Mouse (Mus musculus) CH12.LX (cell line): ENCODE measurements around the gene Olfr263. TPM values are rescaled to one million over a fixed set of nuclear protein-coding genes. Genes with fewer than 3 reads are reported as not detected.

ENCODE experiments used
- DNase-seq: peaks from one replicate; pipeline ENCODE4 v3.0.0-alpha.2; 2013; ENCODE audit errors: extremely low read depth
- H3K27ac ChIP-seq: 2 replicates; pipeline ENCODE4 v1.5.1; 2012; ENCODE audit warnings: low read depth, mild to moderate bottlenecking, control low read depth, moderate library complexity; ENCODE audit not compliant: insufficient read depth
- H3K27me3 ChIP-seq: replicated peaks from 2 replicates; pipeline ENCODE3; 2012; ENCODE audit warnings: inconsistent platforms
- H3K36me3 ChIP-seq, 2 experiments: replicated peaks in 1 of 2; 2 replicates each; pipeline versions ENCODE3 to v1.6.1; 2012; ENCODE audit warnings: inconsistent platforms in 1 of 2, low read length in 1 of 2, mild to moderate bottlenecking in 1 of 2, mixed read lengths in 1 of 2, moderate library complexity in 1 of 2; ENCODE audit not compliant: control insufficient read depth in 1 of 2, insufficient read depth in 1 of 2
- H3K4me1 ChIP-seq, 2 experiments: 2 replicates each; pipeline ENCODE4 v1.6.1; 2012; ENCODE audit warnings: inconsistent platforms in 1 of 2, moderate library complexity in 1 of 2; ENCODE audit not compliant: insufficient read depth in 2 of 2, control insufficient read depth in 1 of 2
- H3K4me2 ChIP-seq: 2 replicates; pipeline ENCODE4 v1.6.1; 2012; ENCODE audit warnings: low read depth, mild to moderate bottlenecking, control low read depth; ENCODE audit not compliant: poor library complexity, insufficient read depth, severe bottlenecking
- H3K4me3 ChIP-seq, 3 experiments: fragments of 150-350 bp in 1 of 3; sonication (generic) in 1 of 3; replicated peaks in 1 of 3; 2 replicates each; pipeline versions ENCODE3 to v1.5.1; 2011 to 2012; ENCODE audit warnings: low read depth in 2 of 3, low read length in 2 of 3, mild to moderate bottlenecking in 2 of 3, moderate library complexity in 2 of 3, control low read depth in 1 of 3, improper control_type of control experiment in 1 of 3, inconsistent platforms in 1 of 3, mixed read lengths in 1 of 3; ENCODE audit not compliant: poor library complexity in 1 of 3
- H3K79me2 ChIP-seq: replicated peaks from 2 replicates; pipeline ENCODE4 v1.6.1; 2012; ENCODE audit warnings: mild to moderate bottlenecking, moderate library complexity; ENCODE audit not compliant: control insufficient read depth, poor library complexity, insufficient read depth, severe bottlenecking; ENCODE audit errors: extremely low read depth
- H3K9ac ChIP-seq: 2 replicates; pipeline ENCODE4 v1.6.1; 2012; ENCODE audit warnings: low read depth, mild to moderate bottlenecking, control low read depth, moderate library complexity; ENCODE audit not compliant: insufficient read depth
- H3K9me3 ChIP-seq: replicated peaks from 2 replicates; pipeline ENCODE3; 2012; ENCODE audit warnings: low read length, inconsistent platforms, mixed read lengths
- BHLHE40 ChIP-seq: IDR thresholded peaks from 2 replicates; pipeline ENCODE4 v1.6.1; 2011; ENCODE audit warnings: mild to moderate bottlenecking, low read depth, low read length, improper control_type of control experiment
- CHD2 ChIP-seq: IDR thresholded peaks from 2 replicates; pipeline ENCODE4 v1.6.1; 2011; ENCODE audit warnings: low read length, improper control_type of control experiment
- CTCF ChIP-seq, 2 experiments: IDR thresholded peaks in 1 of 2; conservative IDR thresholded peaks in 1 of 2; 2 replicates each; pipeline ENCODE4 v1.5.1; 2011 to 2012; ENCODE audit warnings: low read depth in 2 of 2, low read length in 2 of 2, improper control_type of control experiment in 1 of 2, inconsistent platforms in 1 of 2, mild to moderate bottlenecking in 1 of 2, moderate library complexity in 1 of 2
- E2F4 ChIP-seq: IDR thresholded peaks from 2 replicates; pipeline ENCODE4 v1.6.1; 2011; ENCODE audit warnings: low read depth, low read length, improper control_type of control experiment; ENCODE audit not compliant: insufficient replicate concordance
- EP300 ChIP-seq: IDR thresholded peaks from 2 replicates; pipeline ENCODE4 v1.6.1; 2011; ENCODE audit warnings: low read length, improper control_type of control experiment
- HCFC1 ChIP-seq: IDR thresholded peaks from 2 replicates; pipeline ENCODE4 v1.6.1; 2012; ENCODE audit warnings: low read depth, mild to moderate bottlenecking, inconsistent platforms, low read length, improper control_type of control experiment
- IRF4 ChIP-seq: IDR thresholded peaks from 2 replicates; pipeline ENCODE4 v1.6.1; 2014; ENCODE audit warnings: low read depth, mild to moderate bottlenecking, inconsistent platforms, low read length, improper control_type of control experiment
- JUN ChIP-seq: IDR thresholded peaks from 2 replicates; pipeline ENCODE4 v1.6.1; 2011; ENCODE audit warnings: low read depth, mild to moderate bottlenecking, low read length, improper control_type of control experiment, moderate library complexity; ENCODE audit not compliant: insufficient read depth
- JUND ChIP-seq: conservative IDR thresholded peaks from 2 replicates; pipeline ENCODE4 v1.6.1; 2011; ENCODE audit warnings: low read depth, low read length, improper control_type of control experiment
- MAX ChIP-seq: IDR thresholded peaks from 2 replicates; pipeline ENCODE4 v1.6.1; 2011; ENCODE audit warnings: low read length, improper control_type of control experiment
- MAZ ChIP-seq: IDR thresholded peaks from 2 replicates; pipeline ENCODE4 v1.6.1; 2012; ENCODE audit warnings: low read depth, mild to moderate bottlenecking, inconsistent platforms, low read length, improper control_type of control experiment, moderate library complexity
- MXI1 ChIP-seq: IDR thresholded peaks from 2 replicates; pipeline ENCODE4 v1.6.1; 2011; ENCODE audit warnings: mild to moderate bottlenecking, low read depth, low read length, improper control_type of control experiment
- MYC ChIP-seq: IDR thresholded peaks from 2 replicates; pipeline ENCODE4 v1.6.1; 2011; ENCODE audit warnings: low read depth, mild to moderate bottlenecking, improper control_type of control experiment, low read length
- NRF1 ChIP-seq: IDR thresholded peaks from 2 replicates; pipeline ENCODE4 v1.6.1; 2014; ENCODE audit warnings: low read depth, mild to moderate bottlenecking, inconsistent platforms, low read length, improper control_type of control experiment, moderate library complexity
- POLR2A ChIP-seq: IDR thresholded peaks from 2 replicates; pipeline ENCODE4 v1.6.1; 2011; ENCODE audit warnings: low read depth, mild to moderate bottlenecking, improper control_type of control experiment, low read length
- SIN3A ChIP-seq: IDR thresholded peaks from 2 replicates; pipeline ENCODE4 v1.6.1; 2012; ENCODE audit warnings: low read length, improper control_type of control experiment, inconsistent platforms
- USF1 ChIP-seq: IDR thresholded peaks from 2 replicates; pipeline ENCODE4 v1.6.1; 2014; ENCODE audit warnings: low read depth, mild to moderate bottlenecking, inconsistent platforms, low read length, improper control_type of control experiment
- USF2 ChIP-seq: conservative IDR thresholded peaks from 2 replicates; pipeline ENCODE4 v1.6.1; 2011; ENCODE audit warnings: low read depth, low read length, improper control_type of control experiment
- ZNF384 ChIP-seq: IDR thresholded peaks from 2 replicates; pipeline ENCODE4 v1.6.1; 2012; ENCODE audit warnings: low read depth, low read length, improper control_type of control experiment, inconsistent platforms
- dilution Hi-C: fragments of 300-500 bp; cut with MboI; formaldehyde crosslinking; loops from 2 replicates; pipeline ENCODE4 v1.14.3; 2020; ENCODE audit warnings: low sequenced_read_pairs; ENCODE audit not compliant: extremely low pct_unique_long_range_greater_than_20kb, extremely low pct_ligation_motif_present
- in situ Hi-C: fragments of 300-500 bp; cut with MboI; formaldehyde crosslinking; loops from 3 replicates; pipeline ENCODE4 v1.14.3; 2019; ENCODE audit warnings: low sequenced_read_pairs, low pct_ligation_motif_present, low pct_unique_long_range_greater_than_20kb, mixed read lengths
- polyA plus RNA-seq: library from polyadenylated mRNA; unstranded; fragments of >175 nt; gene quantifications from 2 replicates; pipeline ENCODE4 v1.2.1, GENCODE M21; 2012; ENCODE audit warnings: low read depth; ENCODE audit not compliant: insufficient read length
- total RNA-seq, 2 experiments: library from RNA; depleted of rRNA; stranded (reverse); fragments of 300-350 nt in 1 of 2; fragments of >200 nt in 1 of 2; gene quantifications; 2 replicates each; pipeline ENCODE4 v1.2.3; 2012 to 2014

Gene Olfr263
- total and polyA plus RNA-seq, 3 experiments, result not detected

GRCm38 (mm10) chr13:21170431-21171155 lies 41.2 kb downstream of the Olfr263 start:
- TF ChIP-seq HCFC1 (peak; percentile 35; the same call in 1 of the 2 replicates), JUND (no peak), MYC (peak; percentile 48; the same call in 1 of the 2 replicates)

GRCm38 (mm10) chr13:21171156-21171530 lies 41.7 kb downstream of the Olfr263 start:
- H3K27me3 ChIP-seq, result peaks cover 2% of the 10 kb centered on the region
- H3K4me2 ChIP-seq, result peak overlapping the region; percentile 41
- H3K27ac ChIP-seq, result no peak overlapping the region
- DNase-seq, result peak; percentile 49
- no peaks in the 10 kb centered on the region for H3K36me3 ChIP-seq
- dilution Hi-C loops (no loop called here), in situ Hi-C loops (loop anchor here (10.0 to 25.0 kb wide), 4 partner anchors 234 to 1059 kb away; no protein-coding TSS in a partner anchor)
- H3K4me3 ChIP-seq, result peak overlapping the region in 2 of 3 experiments; percentile 2 to 44
- peaks cover 4 to 25% of the 10 kb centered on the region in 2 experiments; a peak in 3 of 4 replicates for H3K4me1 ChIP-seq
- no peaks in the 10 kb centered on the region for H3K79me2 ChIP-seq
- no peak overlapping the region for H3K9ac ChIP-seq
- H3K9me3 ChIP-seq, result no peaks in the 10 kb centered on the region
- TF ChIP-seq CHD2 (no peak), ZNF384 (0 out of 2 replicates have a peak, but pooled peaks have one; percentile 4), HCFC1 (peak; percentile 11; the same call in 1 of the 2 replicates), BHLHE40 (0 out of 2 replicates have a peak, but pooled peaks have one; percentile 29), MAZ (peak; percentile 13; the same call in 1 of the 2 replicates), IRF4 (no peak), JUN (no peak)

More at GRCm38 (mm10) chr13:21170431-21171155, 41.2 kb downstream of the Olfr263 start:
- Histone ChIP-seq H3K36me3 (no peaks in the 10 kb centered on the region), H3K27ac (no peak overlapping the region), H3K4me1 (peaks cover 4 to 25% of the 10 kb centered on the region in 2 experiments; a peak in 3 of 4 replicates), H3K27me3 (peaks cover 6% of the 10 kb centered on the region), H3K4me2 (peak overlapping the region; percentile 41), H3K9ac (no peak overlapping the region), H3K4me3 (peak overlapping the region in 1 of 3 experiments; percentile 60), H3K9me3 (no peaks in the 10 kb centered on the region), H3K79me2 (no peaks in the 10 kb centered on the region)
- in situ Hi-C loops, result loop anchor here (10.0 to 25.0 kb wide), 4 partner anchors 233 to 1058 kb away; no protein-coding TSS in a partner anchor
- dilution Hi-C loops, result no loop called here
- no peak for DNase-seq

- peak; percentile 76 for DNase-seq
- dilution Hi-C loops, result no loop called here
- peaks cover 4 to 25% of the 10 kb centered on the region in 2 experiments; a peak in 3 of 4 replicates for H3K4me1 ChIP-seq
Observed at GRCm38 (mm10) chr13:21171600-21172150, 42.2 kb downstream of the Olfr263 start.

More at GRCm38 (mm10) chr13:21171600-21172150, 42.2 kb downstream of the Olfr263 start:
- no peak overlapping the region for H3K27ac ChIP-seq
- no peaks in the 10 kb centered on the region for H3K36me3 ChIP-seq
- TF ChIP-seq ZNF384 (0 out of 2 replicates have a peak, but pooled peaks have one; percentile 3), MYC (peak; percentile 99), CTCF (conservative IDR thresholded peaks at IDR 0.05 in 1 of 2, IDR thresholded peaks at IDR 0.05 in 1 of 2; ENCODE audit: low read depth in 2 of 2, low read length in 2 of 2) (peak in 1 of 2 experiments; percentile 58; a peak in 2 of 4 replicates), NRF1 (no peak), EP300 (no peak), USF2 (peak; percentile 86), USF1 (peak; percentile 90), MAZ (0 out of 2 replicates have a peak, but pooled peaks have one; percentile 40), IRF4 (0 out of 2 replicates have a peak, but pooled peaks have one; percentile 17), E2F4 (no peak), POLR2A (0 out of 2 replicates have a peak, but pooled peaks have one; percentile 22), MAX (peak; percentile 99), SIN3A (peak; percentile 79), MXI1 (peak; percentile 99)
- in situ Hi-C loops, result loop anchor here (10.0 to 25.0 kb wide), 4 partner anchors 234 to 1059 kb away; no protein-coding TSS in a partner anchor
- H3K4me3 ChIP-seq, result peak overlapping the region; percentile 46 to 65 (median 64)
- H3K9me3 ChIP-seq, result no peaks in the 10 kb centered on the region
- H3K4me2 ChIP-seq, result peak overlapping the region; percentile 85
- no peaks in the 10 kb centered on the region for H3K27me3 ChIP-seq
- H3K79me2 ChIP-seq, result no peaks in the 10 kb centered on the region
- H3K9ac ChIP-seq, result peak overlapping the region; percentile 47; the same call in 1 of the 2 replicates
